Mouse (Mus musculus): Measurements from ENCODE around the gene Lrrc29. TPM values are rescaled to one million over a fixed set of nuclear protein-coding genes. Genes with fewer than 3 reads are reported as not detected.
A peak's percentile ranks its signal among the peaks of the same experiment; 100 is the strongest.
"Not testable (repeated sequence)": the region's sequence is repeated elsewhere in the genome, so short reads cannot be mapped to it uniquely, and the experiment has no call there.

The Lrrc29 gene
- polyA plus RNA-seq, 1 experiment from 2014 or later = 7.5 TPM

GRCm38 (mm10) chr8:105295256-105295655 is 30.8 kb downstream of the Lrrc29 start:
- Histone ChIP-seq H3K27ac (ENCODE audit: low read length) (peak overlapping the region; percentile 57), H3K4me3 (ENCODE audit: low read depth, low read length) (peak overlapping the region; percentile 29), H3K4me2 (replicated peaks; ENCODE audit: low read depth, low read length) (peak overlapping the region; percentile 51), H3K9me3 (ENCODE audit: low read length) (no peaks in the 10 kb centered on the region), H3K4me1 (ENCODE audit: insufficient read depth, low read depth, low read length) (peaks cover 13% of the 10 kb centered on the region), H3K27me3 (replicated peaks; ENCODE audit: insufficient read depth, low read length) (0 out of 2 replicates have a peak, but pooled peaks cover 2% of the 10 kb centered on the region), H3K36me3 (ENCODE audit: insufficient read depth, low read length) (0 out of 2 replicates have a peak, but pooled peaks cover 5% of the 10 kb centered on the region), H3K9ac (replicated peaks; ENCODE audit: low read depth) (no peak overlapping the region)
- no peak for TF ChIP-seq CTCF (IDR thresholded peaks at IDR 0.05)
- TF ChIP-seq EP300 (IDR thresholded peaks at IDR 0.05) = no peak
- DNase-seq (ENCODE audit: low spot score) = no peak
- WGBS = 49% methylated on average over 11 of the region's 11 CpGs
- ATAC-seq = no peak

GRCm38 (mm10) chr8:105294776-105295175 is 31.3 kb downstream of the Lrrc29 start:
- TF ChIP-seq CTCF (IDR thresholded peaks at IDR 0.05) (no peak), EP300 (IDR thresholded peaks at IDR 0.05) (no peak)
- H3K9me3 ChIP-seq (ENCODE audit: low read length) = no peaks in the 10 kb centered on the region
- no peak overlapping the region for H3K4me3 ChIP-seq (ENCODE audit: low read depth, low read length)
- peaks cover 18% of the 10 kb centered on the region for H3K4me1 ChIP-seq (ENCODE audit: insufficient read depth, low read depth, low read length)
- WGBS = 51% methylated on average over 9 of the region's 9 CpGs
- H3K4me2 ChIP-seq (replicated peaks; ENCODE audit: low read depth, low read length) = peak overlapping the region; percentile 51
- H3K27me3 ChIP-seq (replicated peaks; ENCODE audit: insufficient read depth, low read length) = 0 out of 2 replicates have a peak, but pooled peaks cover 4% of the 10 kb centered on the region
- DNase-seq (ENCODE audit: low spot score) = no peak
- no peak for ATAC-seq
- no peak overlapping the region for H3K9ac ChIP-seq (replicated peaks; ENCODE audit: low read depth)
- 0 out of 2 replicates have a peak, but pooled peaks cover under 1% of the 10 kb centered on the region for H3K36me3 ChIP-seq (ENCODE audit: insufficient read depth, low read length)
- H3K27ac ChIP-seq (ENCODE audit: low read length) = peak overlapping the region; percentile 57; the same call in 1 of the 2 replicates

- Histone ChIP-seq H3K9ac (replicated peaks; ENCODE audit: low read depth) (no peak overlapping the region), H3K36me3 (ENCODE audit: insufficient read depth, low read length) (no peaks in the 10 kb centered on the region), H3K4me1 (ENCODE audit: insufficient read depth, low read depth, low read length) (peaks cover 17% of the 10 kb centered on the region), H3K9me3 (ENCODE audit: low read length) (no peaks in the 10 kb centered on the region), H3K27ac (ENCODE audit: low read length) (no peak overlapping the region), H3K27me3 (replicated peaks; ENCODE audit: insufficient read depth, low read length) (0 out of 2 replicates have a peak, but pooled peaks cover 4% of the 10 kb centered on the region), H3K4me2 (replicated peaks; ENCODE audit: low read depth, low read length) (no peak overlapping the region), H3K4me3 (ENCODE audit: low read depth, low read length) (no peak overlapping the region)
- ATAC-seq (no peak), DNase-seq (ENCODE audit: low spot score) (no peak)
- WGBS = 70% methylated on average over 19 of the region's 19 CpGs
- no peak for TF ChIP-seq CTCF (IDR thresholded peaks at IDR 0.05)
- no peak for TF ChIP-seq EP300 (IDR thresholded peaks at IDR 0.05)
Observed at GRCm38 (mm10) chr8:105293405-105293804, 32.7 kb downstream of the Lrrc29 start.

- TF ChIP-seq EP300 (IDR thresholded peaks at IDR 0.05) = no peak
- no peak for TF ChIP-seq CTCF (IDR thresholded peaks at IDR 0.05)
- no peak for ATAC-seq
- H3K9me3 ChIP-seq (ENCODE audit: low read length) = no peaks in the 10 kb centered on the region
- WGBS = 65% methylated on average over 7 of the region's 7 CpGs
- H3K36me3 ChIP-seq (ENCODE audit: insufficient read depth, low read length) = no peaks in the 10 kb centered on the region
- peaks cover 17% of the 10 kb centered on the region for H3K4me1 ChIP-seq (ENCODE audit: insufficient read depth, low read depth, low read length)
- 0 out of 2 replicates have a peak, but pooled peaks cover 4% of the 10 kb centered on the region for H3K27me3 ChIP-seq (replicated peaks; ENCODE audit: insufficient read depth, low read length)
- no peak overlapping the region for H3K27ac ChIP-seq (ENCODE audit: low read length)
- no peak for DNase-seq (ENCODE audit: low spot score)
- no peak overlapping the region for H3K4me2 ChIP-seq (replicated peaks; ENCODE audit: low read depth, low read length)
- no peak overlapping the region for H3K9ac ChIP-seq (replicated peaks; ENCODE audit: low read depth)
- H3K4me3 ChIP-seq (ENCODE audit: low read depth, low read length) = no peak overlapping the region
Observed at GRCm38 (mm10) chr8:105292471-105292870, 33.6 kb downstream of the Lrrc29 start.

- not testable (repeated sequence) for H3K36me3 ChIP-seq (ENCODE audit: insufficient read depth, low read length); DNase-seq (ENCODE audit: low spot score); H3K4me3 ChIP-seq (ENCODE audit: low read depth, low read length); H3K9ac ChIP-seq (replicated peaks; ENCODE audit: low read depth); H3K4me2 ChIP-seq (replicated peaks; ENCODE audit: low read depth, low read length); H3K27ac ChIP-seq (ENCODE audit: low read length); H3K9me3 ChIP-seq (ENCODE audit: low read length); ATAC-seq; H3K27me3 ChIP-seq (replicated peaks; ENCODE audit: insufficient read depth, low read length)
- peak; percentile 35 for TF ChIP-seq CTCF (IDR thresholded peaks at IDR 0.05)
- H3K4me1 ChIP-seq (ENCODE audit: insufficient read depth, low read depth, low read length) = peaks cover 13% of the 10 kb centered on the region
- 63% methylated on average over 3 of the region's 3 CpGs for WGBS
Observed at GRCm38 (mm10) chr8:105291802-105292201, 34.3 kb downstream of the Lrrc29 start.

GRCm38 (mm10) chr8:105291364-105291763 is 34.7 kb downstream of the Lrrc29 start:
- not testable (repeated sequence) for DNase-seq (ENCODE audit: low spot score); ATAC-seq
- 77% methylated on average over 8 of the region's 8 CpGs for WGBS

More at GRCm38 (mm10) chr8:105291364-105291763, 34.7 kb downstream of the Lrrc29 start:
- not testable (repeated sequence) for H3K27ac ChIP-seq (ENCODE audit: low read length); H3K4me3 ChIP-seq (ENCODE audit: low read depth, low read length); H3K9ac ChIP-seq (replicated peaks; ENCODE audit: low read depth); H3K4me2 ChIP-seq (replicated peaks; ENCODE audit: low read depth, low read length); H3K36me3 ChIP-seq (ENCODE audit: insufficient read depth, low read length); H3K9me3 ChIP-seq (ENCODE audit: low read length); H3K27me3 ChIP-seq (replicated peaks; ENCODE audit: insufficient read depth, low read length)
- peaks cover 12% of the 10 kb centered on the region for H3K4me1 ChIP-seq (ENCODE audit: insufficient read depth, low read depth, low read length)
